Mouse (Mus musculus) kidney, adult 2 months (tissue): Measurements from ENCODE around the gene Gm6370.

Experiments used
- CTCF ChIP-seq: fragments of 200-500 bp; conservative IDR thresholded peaks from 2 replicates; pipeline ENCODE4 v1.5.1; 2011; ENCODE audit warnings: low read depth, mild to moderate bottlenecking, control low read depth, low read length, moderate library complexity, mixed read lengths; ENCODE audit not compliant: insufficient read depth, insufficient read length
- POLR2A ChIP-seq: fragments of 200-500 bp; IDR thresholded peaks from one replicate; pipeline ENCODE4 v1.6.1; 2011; ENCODE audit warnings: low read depth, low read length, control low read depth

GRCm38 (mm10) chr5:146453556-146453955, 37.6 kb upstream of the Gm6370 start:
- TF ChIP-seq POLR2A (no peak), CTCF (no peak)
